Mouse (Mus musculus) MEL (cell line): ENCODE results near the gene Tshr. TPM values are rescaled to one million over a fixed set of nuclear protein-coding genes. Genes with fewer than 3 reads are reported as not detected.

Experiments used
- DNase-seq: peaks from one replicate; pipeline ENCODE4 v3.0.0; 2011; ENCODE audit warnings: low read depth, low spot score
- H3K27ac ChIP-seq: 2 replicates; pipeline ENCODE4 v1.5.1; 2012; ENCODE audit warnings: low read depth, mild to moderate bottlenecking, control low read depth, low read length, moderate library complexity; ENCODE audit not compliant: control insufficient read depth
- H3K27me3 ChIP-seq, 2 experiments: fragments of 150-350 bp in 1 of 2; sonication (generic) in 1 of 2; 2 replicates each; pipeline ENCODE4 v1.6.1; 2012; ENCODE audit warnings: low read length in 2 of 2, mild to moderate bottlenecking in 2 of 2, improper control_type of control experiment in 1 of 2, moderate library complexity in 1 of 2; ENCODE audit not compliant: insufficient read depth in 2 of 2, control insufficient read depth in 1 of 2
- H3K36me3 ChIP-seq, 2 experiments: 2 replicates each; pipeline ENCODE4 v1.6.1; 2012 to 2014; ENCODE audit warnings: low read length in 2 of 2, improper control_type of control experiment in 1 of 2, inconsistent platforms in 1 of 2, mild to moderate bottlenecking in 1 of 2; ENCODE audit not compliant: insufficient read depth in 2 of 2, control insufficient read depth in 1 of 2
- H3K4me1 ChIP-seq, 2 experiments: fragments of 150-350 bp in 1 of 2; sonication (generic) in 1 of 2; 2 replicates each; pipeline ENCODE4 v1.6.1; 2012; ENCODE audit warnings: low read length in 2 of 2, improper control_type of control experiment in 1 of 2, mild to moderate bottlenecking in 1 of 2; ENCODE audit not compliant: insufficient read depth in 2 of 2, control insufficient read depth in 1 of 2
- H3K4me3 ChIP-seq, 2 experiments: fragments of 150-350 bp in 1 of 2; sonication (generic) in 1 of 2; 2 replicates each; pipeline ENCODE4 v1.5.1; 2012; ENCODE audit warnings: low read depth in 2 of 2, low read length in 2 of 2, mild to moderate bottlenecking in 2 of 2, moderate library complexity in 2 of 2, control low read depth in 1 of 2, improper control_type of control experiment in 1 of 2; ENCODE audit not compliant: control insufficient read depth in 1 of 2, insufficient read depth in 1 of 2
- H3K79me2 ChIP-seq: 2 replicates; pipeline ENCODE4 v1.6.1; 2012; ENCODE audit warnings: mild to moderate bottlenecking, low read length, moderate library complexity; ENCODE audit not compliant: control insufficient read depth, poor library complexity, insufficient read depth
- H3K9ac ChIP-seq: 2 replicates; pipeline ENCODE4 v1.6.1; 2012; ENCODE audit warnings: low read depth, mild to moderate bottlenecking, control low read depth, low read length, moderate library complexity; ENCODE audit not compliant: control insufficient read depth, poor library complexity, severe bottlenecking
- H3K9me3 ChIP-seq: fragments of 150-350 bp; sonication (generic); replicated peaks from 2 replicates; pipeline ENCODE4 v1.6.1; 2012; ENCODE audit warnings: mild to moderate bottlenecking, low read length, improper control_type of control experiment, moderate library complexity; ENCODE audit not compliant: insufficient read depth
- BHLHE40 ChIP-seq: IDR thresholded peaks from 2 replicates; pipeline ENCODE4 v1.6.1; 2012; ENCODE audit warnings: low read depth, mild to moderate bottlenecking, inconsistent platforms, low read length, improper control_type of control experiment, borderline replicate concordance
- CHD2 ChIP-seq: IDR thresholded peaks from 2 replicates; pipeline ENCODE4 v1.6.1; 2011; ENCODE audit warnings: low read length, improper control_type of control experiment
- CTCF ChIP-seq, 3 experiments: IDR thresholded peaks in 2 of 3; conservative IDR thresholded peaks in 1 of 3; 2 replicates each; pipeline ENCODE4 v1.5.1; 2011 to 2012; ENCODE audit warnings: low read length in 3 of 3, low read depth in 2 of 3, mild to moderate bottlenecking in 2 of 3, improper control_type of control experiment in 1 of 3, inconsistent platforms in 1 of 3, mixed read lengths in 1 of 3, moderate library complexity in 1 of 3; ENCODE audit not compliant: control insufficient read depth in 1 of 3, insufficient read depth in 1 of 3, poor library complexity in 1 of 3, severe bottlenecking in 1 of 3
- E2F4 ChIP-seq: IDR thresholded peaks from 2 replicates; pipeline ENCODE4 v1.6.1; 2011; ENCODE audit warnings: low read depth, low read length, improper control_type of control experiment, borderline replicate concordance
- ETS1 ChIP-seq: IDR thresholded peaks from 2 replicates; pipeline ENCODE4 v1.6.1; 2012; ENCODE audit warnings: low read depth, mild to moderate bottlenecking, inconsistent platforms, low read length, improper control_type of control experiment, moderate library complexity
- GATA1 ChIP-seq: IDR thresholded peaks from 2 replicates; pipeline ENCODE4 v1.6.1; 2011; ENCODE audit warnings: low read depth, low read length, improper control_type of control experiment
- HCFC1 ChIP-seq: IDR thresholded peaks from 2 replicates; pipeline ENCODE4 v1.6.1; 2012; ENCODE audit warnings: low read depth, mild to moderate bottlenecking, inconsistent platforms, low read length, improper control_type of control experiment, moderate library complexity
- JUND ChIP-seq: IDR thresholded peaks from 2 replicates; pipeline ENCODE4 v1.6.1; 2011; ENCODE audit warnings: low read depth, mild to moderate bottlenecking, improper control_type of control experiment, low read length
- MEF2A ChIP-seq: IDR thresholded peaks from 2 replicates; pipeline ENCODE4 v1.6.1; 2014; ENCODE audit warnings: low read depth, mild to moderate bottlenecking, inconsistent platforms, low read length, improper control_type of control experiment; ENCODE audit not compliant: poor library complexity, insufficient replicate concordance, severe bottlenecking; ENCODE audit errors: extremely low read depth
- MXI1 ChIP-seq: IDR thresholded peaks from 2 replicates; pipeline ENCODE4 v1.6.1; 2011; ENCODE audit warnings: mild to moderate bottlenecking, low read depth, low read length, improper control_type of control experiment
- MYB ChIP-seq: IDR thresholded peaks from 2 replicates; pipeline ENCODE4 v1.6.1; 2011; ENCODE audit warnings: mild to moderate bottlenecking, low read depth, low read length, improper control_type of control experiment
- NRF1 ChIP-seq: IDR thresholded peaks from 2 replicates; pipeline ENCODE4 v1.6.1; 2014; ENCODE audit warnings: low read depth, mild to moderate bottlenecking, inconsistent platforms, low read length, improper control_type of control experiment, moderate library complexity; ENCODE audit not compliant: poor library complexity, insufficient read depth, severe bottlenecking
- RAD21 ChIP-seq: IDR thresholded peaks from 2 replicates; pipeline ENCODE4 v1.6.1; 2011; ENCODE audit warnings: mild to moderate bottlenecking, low read depth, low read length, improper control_type of control experiment
- SMC3 ChIP-seq: IDR thresholded peaks from 2 replicates; pipeline ENCODE4 v1.6.1; 2011; ENCODE audit warnings: low read depth, low read length, improper control_type of control experiment
- TCF12 ChIP-seq: IDR thresholded peaks from 2 replicates; pipeline ENCODE4 v1.6.1; 2014; ENCODE audit warnings: low read depth, mild to moderate bottlenecking, inconsistent platforms, low read length, improper control_type of control experiment, moderate library complexity
- UBTF ChIP-seq: IDR thresholded peaks from 2 replicates; pipeline ENCODE4 v1.6.1; 2012; ENCODE audit warnings: low read depth, mild to moderate bottlenecking, inconsistent platforms, low read length, improper control_type of control experiment, moderate library complexity, borderline replicate concordance; ENCODE audit not compliant: insufficient read depth
- USF1 ChIP-seq: IDR thresholded peaks from 2 replicates; pipeline ENCODE4 v1.6.1; 2014; ENCODE audit warnings: low read depth, mild to moderate bottlenecking, inconsistent platforms, low read length, improper control_type of control experiment, moderate library complexity
- ZKSCAN1 ChIP-seq: IDR thresholded peaks from 2 replicates; pipeline ENCODE4 v1.6.1; 2012; ENCODE audit warnings: low read depth, mild to moderate bottlenecking, inconsistent platforms, low read length, improper control_type of control experiment, moderate library complexity
- ZNF384 ChIP-seq: IDR thresholded peaks from 2 replicates; pipeline ENCODE4 v1.6.1; 2012; ENCODE audit warnings: low read depth, mild to moderate bottlenecking, inconsistent platforms, low read length, improper control_type of control experiment
- polyA plus RNA-seq, 2 experiments: library from polyadenylated mRNA; stranded (reverse) in 1 of 2; unstranded in 1 of 2; fragments of >175 nt in 1 of 2; fragments of >200 nt in 1 of 2; gene quantifications; 2 replicates each; pipeline versions ENCODE4 v1.2.1 to v1.2.4; 2012; ENCODE audit warnings: low replicate concordance in 2 of 2, low read depth in 1 of 2; ENCODE audit not compliant: insufficient read length in 2 of 2, insufficient read depth in 1 of 2, missing spikeins in 1 of 2
- total RNA-seq: library from RNA; depleted of rRNA; stranded (reverse); fragments of 300-350 nt; gene quantifications from 2 replicates; pipeline ENCODE4 v1.2.3, GENCODE M21; 2012

Gene Tshr
- total and polyA plus RNA-seq, 3 experiments, result not detected

- no peaks in the 10 kb centered on the region for H3K79me2 ChIP-seq
- no peaks in the 10 kb centered on the region for H3K36me3 ChIP-seq
- no peaks in the 10 kb centered on the region for H3K4me1 ChIP-seq
- H3K27ac ChIP-seq, result no peak overlapping the region
- no peaks in the 10 kb centered on the region for H3K9me3 ChIP-seq
- TF ChIP-seq JUND (no peak), ZKSCAN1 (no peak), RAD21 (no peak), GATA1 (no peak), MYB (no peak), NRF1 (no peak), HCFC1 (no peak), MXI1 (no peak), CHD2 (no peak), BHLHE40 (no peak), USF1 (no peak), TCF12 (no peak), UBTF (no peak), E2F4 (no peak), ZNF384 (no peak), SMC3 (no peak), MEF2A (no peak), ETS1 (no peak)
- H3K4me3 ChIP-seq, result no peak overlapping the region
- H3K27me3 ChIP-seq, result peaks cover 0 to 2% of the 10 kb centered on the region in 2 experiments; a peak in 2 of 4 replicates
- DNase-seq, result no peak
- no peak overlapping the region for H3K9ac ChIP-seq
Observed at GRCm38 (mm10) chr12:91517808-91518207, 133.4 kb downstream of the Tshr start.

GRCm38 (mm10) chr12:91523626-91524025 is 139.3 kb downstream of the Tshr start:
- TF ChIP-seq HCFC1, result no peak
- TF ChIP-seq CTCF (IDR thresholded peaks at IDR 0.05 in 2 of 3, conservative IDR thresholded peaks at IDR 0.05 in 1 of 3; ENCODE audit: control insufficient read depth in 1 of 3, insufficient read depth in 1 of 3, low read depth in 2 of 3, low read length in 3 of 3, poor library complexity in 1 of 3, severe bottlenecking in 1 of 3), result peak in 1 of 3 experiments; percentile 20; a peak in 1 of 6 replicates
- Histone ChIP-seq H3K27ac (no peak overlapping the region), H3K9ac (no peak overlapping the region), H3K27me3 (no peaks in the 10 kb centered on the region), H3K4me1 (peaks cover 0 to 2% of the 10 kb centered on the region in 2 experiments; a peak in 1 of 4 replicates), H3K9me3 (no peaks in the 10 kb centered on the region), H3K79me2 (no peaks in the 10 kb centered on the region), H3K36me3 (no peaks in the 10 kb centered on the region; a peak in 1 of 4 replicates), H3K4me3 (no peak overlapping the region)
- DNase-seq, result peak; percentile 30
